Mouse (Mus musculus) testis, adult 2 months (tissue): ENCODE results near the gene Clptm1.

ENCODE experiments used
- CTCF ChIP-seq: fragments of 200-500 bp; IDR thresholded peaks from 2 replicates; pipeline ENCODE4 v1.5.1; 2012; ENCODE audit warnings: low read depth, mild to moderate bottlenecking, inconsistent platforms, low read length, moderate library complexity; ENCODE audit not compliant: control insufficient read depth, insufficient read depth, insufficient replicate concordance
- POLR2A ChIP-seq: fragments of 200-500 bp; IDR thresholded peaks from 2 replicates; pipeline ENCODE4 v1.6.1; 2012; ENCODE audit warnings: low read depth, mild to moderate bottlenecking, inconsistent platforms, low read length, moderate library complexity; ENCODE audit not compliant: control insufficient read depth

DNA sequence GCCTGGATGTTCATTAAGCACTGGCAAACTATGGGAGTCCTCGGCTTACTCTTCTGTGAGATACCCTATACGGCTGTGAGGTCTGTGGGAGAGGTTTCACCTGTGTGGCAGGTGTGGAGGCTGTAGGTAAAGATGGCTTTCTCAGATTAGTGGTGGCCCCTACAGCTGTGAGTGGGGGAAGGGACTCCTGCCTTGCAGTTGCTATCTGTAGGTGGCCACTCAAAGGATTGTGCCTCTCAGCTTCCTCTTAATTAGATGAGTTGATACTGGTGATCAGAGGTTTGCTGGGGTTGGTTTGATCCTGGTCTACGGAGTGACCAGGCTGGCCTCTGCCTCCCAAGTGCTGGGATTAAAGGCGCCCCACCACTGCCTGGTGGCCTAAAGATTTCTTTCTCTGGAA, 39.6 kb upstream of the Clptm1 start:
- no peak for TF ChIP-seq CTCF
- no peak for TF ChIP-seq POLR2A
